Mouse (Mus musculus) kidney, embryonic 16.5 days (tissue): ENCODE data around the gene Sh3gl3. TPM values are rescaled to one million over a fixed set of nuclear protein-coding genes. Genes with fewer than 3 reads are reported as not detected.

Experiments
- ATAC-seq: fragments of 200-750 bp; cut with Nextera tagmentation; 2 replicates; pipeline ENCODE4 v1.8.0; 2017; ENCODE audit warnings: moderate TSS enrichment; ENCODE audit not compliant: low FRiP score, low TSS enrichment
- H3K27ac ChIP-seq: fragments of 300-500 bp; sonication (generic); 2 replicates; pipeline ENCODE4 v1.5.1; 2014; ENCODE audit warnings: low read length
- H3K27me3 ChIP-seq: fragments of 300-500 bp; sonication (generic); 2 replicates; pipeline ENCODE4 v1.6.1; 2014; ENCODE audit warnings: low read length, control low read depth, mixed read lengths; ENCODE audit not compliant: insufficient read depth
- H3K36me3 ChIP-seq: fragments of 300-500 bp; sonication (generic); 2 replicates; pipeline ENCODE4 v1.6.1; 2014; ENCODE audit warnings: low read length, control low read depth, mixed read lengths; ENCODE audit not compliant: insufficient read depth
- H3K4me1 ChIP-seq: fragments of 300-500 bp; sonication (generic); 2 replicates; pipeline ENCODE4 v1.6.1; 2014; ENCODE audit warnings: low read length, control low read depth, mixed read lengths; ENCODE audit not compliant: insufficient read depth
- H3K4me2 ChIP-seq: fragments of 300-500 bp; sonication (generic); replicated peaks from 2 replicates; pipeline ENCODE4 v1.6.1; 2014; ENCODE audit warnings: low read depth, low read length
- H3K4me3 ChIP-seq: fragments of 300-500 bp; sonication (generic); 2 replicates; pipeline ENCODE4 v1.5.1; 2014; ENCODE audit warnings: mild to moderate bottlenecking, low read length
- H3K9ac ChIP-seq: fragments of 300-500 bp; sonication (generic); replicated peaks from 2 replicates; pipeline ENCODE4 v1.6.1; 2014; ENCODE audit warnings: low read length
- H3K9me3 ChIP-seq: fragments of 300-500 bp; sonication (generic); 2 replicates; pipeline ENCODE4 v1.6.1; 2016; ENCODE audit warnings: low read length, control low read depth
- WGBS: fragments of 180-500 bp; shearing (Covaris S2); extraction: QIAGEN DNeasy Blood & Tissue Kit; methylation state at CpG from one replicate; pipeline ENCODE4 v1.1.7; 2014; 5-methylcytosine and 5-hydroxymethylcytosine counted together
- polyA plus RNA-seq: library from polyadenylated mRNA; unstranded; fragments of >200 nt; fragmentation: Nextera tagmentation; extraction: Ambion mirVana; gene quantifications from 2 replicates; pipeline ENCODE4 v1.2.1, GENCODE M21; 2015

The Sh3gl3 gene
- polyA plus RNA-seq, 1 experiment from 2014 or later, result 12.1 TPM

DNA sequence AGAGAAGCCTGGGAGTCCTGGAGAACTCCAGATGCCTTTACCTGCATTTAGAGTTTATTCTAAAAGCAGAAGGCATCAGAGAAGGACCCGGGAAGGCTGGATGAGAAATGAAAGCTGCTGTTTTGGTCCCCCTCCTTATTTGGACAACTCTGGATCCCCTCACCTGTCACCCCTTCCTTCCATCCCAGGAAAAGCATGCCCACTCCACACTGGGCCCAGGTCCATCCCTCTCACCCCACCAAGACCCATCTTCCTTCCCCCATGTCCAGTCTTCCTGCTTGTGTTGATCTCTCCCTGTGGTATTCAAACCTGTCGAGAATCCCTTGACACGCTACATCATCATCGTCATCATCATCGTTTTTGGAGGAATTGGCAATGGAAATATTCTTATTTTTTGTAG lies 101.3 kb downstream of the Sh3gl3 start:
- H3K27ac ChIP-seq, result no peak overlapping the region
- H3K4me2 ChIP-seq, result no peak overlapping the region
- no peaks in the 10 kb centered on the region for H3K9me3 ChIP-seq
- H3K9ac ChIP-seq, result no peak overlapping the region
- ATAC-seq, result no peak
- H3K4me1 ChIP-seq, result no peaks in the 10 kb centered on the region
- no peak overlapping the region for H3K4me3 ChIP-seq
- no peaks in the 10 kb centered on the region for H3K36me3 ChIP-seq
- 92% methylated on average over 5 of the region's 5 CpGs for WGBS
- H3K27me3 ChIP-seq, result no peaks in the 10 kb centered on the region

GRCm38 (mm10) chr7:82275529-82276204 lies 102.0 kb downstream of the Sh3gl3 start:
- Histone ChIP-seq H3K9me3 (no peaks in the 10 kb centered on the region), H3K27ac (no peak overlapping the region), H3K4me1 (no peaks in the 10 kb centered on the region), H3K4me3 (no peak overlapping the region), H3K9ac (no peak overlapping the region), H3K27me3 (no peaks in the 10 kb centered on the region), H3K36me3 (no peaks in the 10 kb centered on the region), H3K4me2 (no peak overlapping the region)
- WGBS, result 63% methylated on average over 18 of the region's 18 CpGs
- no peak for ATAC-seq

GRCm38 (mm10) chr7:82282011-82282410 lies 108.4 kb downstream of the Sh3gl3 start:
- Histone ChIP-seq H3K36me3 (no peaks in the 10 kb centered on the region), H3K4me2 (no peak overlapping the region), H3K4me1 (no peaks in the 10 kb centered on the region), H3K9me3 (no peaks in the 10 kb centered on the region), H3K4me3 (no peak overlapping the region), H3K27ac (no peak overlapping the region), H3K27me3 (no peaks in the 10 kb centered on the region), H3K9ac (no peak overlapping the region)
- no peak for ATAC-seq
- 74% methylated on average over 8 of the region's 8 CpGs for WGBS

GRCm38 (mm10) chr7:82282464-82282863 lies 108.8 kb downstream of the Sh3gl3 start:
- no peak for ATAC-seq

DNA sequence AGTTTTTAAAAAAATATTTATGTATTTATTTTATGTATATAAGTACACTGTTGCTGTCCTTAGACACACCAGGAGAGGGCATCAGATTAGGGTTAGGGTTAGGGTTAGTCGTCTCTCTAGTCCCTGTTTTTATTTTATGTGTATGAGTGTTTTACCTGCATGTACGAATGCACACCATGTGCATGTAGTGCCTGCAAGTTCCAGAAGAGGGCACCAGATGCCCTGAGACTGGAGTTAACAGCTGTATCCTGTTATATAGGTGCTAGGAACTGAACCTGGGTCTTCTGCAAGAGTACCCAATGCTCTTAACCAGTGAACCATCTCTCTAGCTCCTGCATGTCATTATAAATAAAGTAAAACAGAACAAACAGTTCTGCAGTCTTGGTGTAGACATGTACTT lies 113.6 kb downstream of the Sh3gl3 start:
- Histone ChIP-seq H3K9ac (no peak overlapping the region), H3K27ac (no peak overlapping the region), H3K36me3 (no peaks in the 10 kb centered on the region), H3K27me3 (no peaks in the 10 kb centered on the region), H3K9me3 (no peaks in the 10 kb centered on the region), H3K4me3 (no peak overlapping the region), H3K4me1 (no peaks in the 10 kb centered on the region), H3K4me2 (no peak overlapping the region)
- 90% methylated on average over 2 of the region's 2 CpGs for WGBS
- no peak for ATAC-seq

More at GRCm38 (mm10) chr7:82282464-82282863, 108.8 kb downstream of the Sh3gl3 start:
- no peak overlapping the region for H3K27ac ChIP-seq
- H3K36me3 ChIP-seq, result no peaks in the 10 kb centered on the region
- H3K27me3 ChIP-seq, result no peaks in the 10 kb centered on the region
- H3K9me3 ChIP-seq, result no peaks in the 10 kb centered on the region
- no peak overlapping the region for H3K4me3 ChIP-seq
- H3K9ac ChIP-seq, result no peak overlapping the region
- 79% methylated on average over 13 of the region's 13 CpGs for WGBS
- H3K4me2 ChIP-seq, result no peak overlapping the region
- H3K4me1 ChIP-seq, result no peaks in the 10 kb centered on the region

DNA sequence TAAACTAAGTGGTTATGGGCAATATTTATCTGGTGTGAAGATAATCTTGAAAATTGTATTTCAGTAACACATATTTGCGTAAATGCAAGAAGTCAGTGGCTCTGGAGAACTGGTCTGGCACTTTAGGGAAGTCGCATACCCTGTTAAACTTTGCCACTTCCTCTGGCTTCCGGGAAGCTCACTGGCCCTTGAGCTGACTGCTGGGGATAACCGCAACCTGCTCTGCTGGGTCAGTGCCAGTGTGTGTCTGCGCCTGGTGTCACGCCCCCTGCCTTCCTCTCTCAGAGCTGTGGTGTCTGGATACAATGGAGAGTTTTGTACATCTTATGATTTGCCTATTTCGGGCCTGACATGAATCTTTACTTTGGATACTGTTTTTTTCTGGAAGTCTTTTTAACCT lies 119.8 kb downstream of the Sh3gl3 start:
- H3K4me2 ChIP-seq, result no peak overlapping the region
- H3K4me3 ChIP-seq, result no peak overlapping the region
- 70% methylated on average over 7 of the region's 7 CpGs for WGBS
- no peak for ATAC-seq
- no peaks in the 10 kb centered on the region for H3K36me3 ChIP-seq
- H3K9ac ChIP-seq, result no peak overlapping the region
- H3K4me1 ChIP-seq, result no peaks in the 10 kb centered on the region
- no peaks in the 10 kb centered on the region for H3K27me3 ChIP-seq
- no peaks in the 10 kb centered on the region for H3K9me3 ChIP-seq
- no peak overlapping the region for H3K27ac ChIP-seq

DNA sequence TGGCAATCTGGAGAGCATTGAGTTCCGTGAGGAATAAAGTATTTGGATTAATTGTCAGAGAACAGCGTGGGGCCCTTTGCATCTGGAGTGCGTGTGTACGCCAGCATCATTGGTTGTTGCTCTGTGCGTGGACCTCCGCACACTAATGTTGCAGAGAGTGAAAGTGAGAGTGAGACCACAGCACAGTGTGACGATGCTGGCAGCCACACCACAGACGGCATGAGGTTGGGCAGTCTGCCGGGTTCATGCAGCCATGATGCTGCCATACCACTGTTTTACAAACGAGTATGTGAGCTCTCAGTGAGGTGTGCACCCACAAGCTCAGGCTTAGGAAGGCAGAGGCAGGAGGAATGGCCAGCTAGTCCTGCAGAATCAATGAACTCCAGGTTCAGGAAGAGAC lies 120.4 kb downstream of the Sh3gl3 start:
- 88% methylated on average over 10 of the region's 10 CpGs for WGBS
- H3K4me3 ChIP-seq, result no peak overlapping the region
- no peaks in the 10 kb centered on the region for H3K9me3 ChIP-seq
- H3K4me2 ChIP-seq, result no peak overlapping the region
- no peak for ATAC-seq
- H3K27ac ChIP-seq, result no peak overlapping the region
- no peaks in the 10 kb centered on the region for H3K36me3 ChIP-seq
- no peak overlapping the region for H3K9ac ChIP-seq
- H3K4me1 ChIP-seq, result no peaks in the 10 kb centered on the region
- no peaks in the 10 kb centered on the region for H3K27me3 ChIP-seq

- Histone ChIP-seq H3K4me3 (no peak overlapping the region), H3K4me1 (no peaks in the 10 kb centered on the region), H3K36me3 (no peaks in the 10 kb centered on the region), H3K4me2 (no peak overlapping the region), H3K27ac (no peak overlapping the region), H3K9me3 (no peaks in the 10 kb centered on the region), H3K27me3 (no peaks in the 10 kb centered on the region), H3K9ac (no peak overlapping the region)
- ATAC-seq, result no peak
- 67% methylated on average over 2 of the region's 2 CpGs for WGBS
Measured at GRCm38 (mm10) chr7:82294611-82295010, 121.0 kb downstream of the Sh3gl3 start.

- 75% methylated on average over 4 of the region's 4 CpGs for WGBS
- ATAC-seq, result no peak
- no peaks in the 10 kb centered on the region for H3K27me3 ChIP-seq
Measured at GRCm38 (mm10) chr7:82308398-82308797, 134.8 kb downstream of the Sh3gl3 start.

GRCm38 (mm10) chr7:82318515-82318914 lies 144.9 kb downstream of the Sh3gl3 start:
- Histone ChIP-seq H3K9ac (no peak overlapping the region), H3K27ac (no peak overlapping the region), H3K4me3 (no peak overlapping the region), H3K27me3 (no peaks in the 10 kb centered on the region), H3K4me1 (no peaks in the 10 kb centered on the region), H3K4me2 (no peak overlapping the region), H3K36me3 (no peaks in the 10 kb centered on the region), H3K9me3 (no peaks in the 10 kb centered on the region)
- WGBS, result 74% methylated on average over 12 of the region's 12 CpGs
- no peak for ATAC-seq

More at GRCm38 (mm10) chr7:82308398-82308797, 134.8 kb downstream of the Sh3gl3 start:
- Histone ChIP-seq H3K4me1 (no peaks in the 10 kb centered on the region), H3K9ac (no peak overlapping the region), H3K4me3 (no peak overlapping the region), H3K27ac (no peak overlapping the region), H3K36me3 (no peaks in the 10 kb centered on the region), H3K4me2 (no peak overlapping the region), H3K9me3 (no peaks in the 10 kb centered on the region)
